Mouse (Mus musculus): ENCODE measurements around the gene Glis3.

Glis3 gene

DNA sequence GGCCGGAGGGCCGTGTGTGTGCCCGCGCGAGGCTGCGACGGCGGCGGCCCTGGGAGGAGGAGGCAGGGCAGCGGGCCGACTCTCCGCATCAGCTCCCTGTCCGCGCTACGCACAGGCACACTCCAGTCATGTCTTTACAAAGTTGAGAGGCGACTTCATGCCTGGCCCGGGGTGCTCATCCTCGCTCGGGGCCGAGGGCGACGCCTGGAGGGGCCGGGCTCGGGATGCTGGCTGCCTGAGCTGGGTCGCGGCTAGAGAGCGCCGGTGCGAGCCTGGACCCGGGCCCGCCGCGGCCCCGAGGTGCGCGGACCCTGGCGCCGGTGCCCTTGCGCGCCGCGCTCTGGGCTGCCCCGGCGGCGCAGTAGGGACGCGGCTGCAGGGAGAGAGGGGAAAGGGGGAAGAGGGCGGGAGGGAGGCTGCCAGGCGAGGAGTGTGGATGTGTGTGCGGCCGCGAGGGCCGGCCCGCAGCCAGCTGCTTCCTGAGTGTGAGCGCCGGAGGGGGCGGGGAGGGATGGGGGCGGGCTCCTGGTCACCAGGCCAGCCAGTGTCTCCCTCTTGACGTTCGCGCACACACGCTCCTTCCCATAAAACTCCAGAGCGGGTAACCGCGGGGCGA, at the start of gene Glis3:
Glis3 (minus strand) TSS at position 302 of the 616 bp plus-strand sequence.
- peak; percentile 39 to 65 for DNase-seq (ENCODE audit: low spot score in 2 of 2)

GRCm38 (mm10) chr19:28726161-28726880, 46.4 kb upstream of the Glis3 start:
- peak; percentile 11 to 31 for DNase-seq (ENCODE audit: low spot score in 2 of 2)

GRCm38 (mm10) chr19:28724641-28725040, 44.8 kb upstream of the Glis3 start:
- DNase-seq (ENCODE audit: low spot score in 2 of 2) = no peak

- no peak for DNase-seq (ENCODE audit: low spot score in 2 of 2)
These were observed 42.7 kb upstream of the Glis3 start for GRCm38 (mm10) chr19:28722626-28723025.

DNA sequence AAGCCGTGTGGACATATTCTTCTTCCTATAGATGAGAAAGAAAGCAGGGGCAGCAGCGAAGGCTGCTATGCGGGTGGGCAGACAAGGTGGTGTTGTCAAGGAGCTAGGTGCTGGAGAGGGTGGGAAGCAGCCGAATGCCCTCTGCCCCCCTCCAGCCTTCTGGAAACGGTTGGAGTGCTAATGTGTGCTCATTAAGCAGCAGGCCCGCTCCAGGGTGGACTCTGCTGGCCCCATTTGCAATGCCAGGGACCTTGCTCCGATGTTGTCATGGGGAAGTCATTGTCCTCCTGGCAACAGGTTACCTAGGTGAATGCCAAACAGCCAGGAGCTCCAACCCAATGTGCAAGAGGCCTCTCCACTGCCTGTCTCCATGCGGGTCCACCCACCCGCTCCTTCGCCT, 42.0 kb upstream of the Glis3 start:
- no peak for DNase-seq (ENCODE audit: low spot score in 2 of 2)

GRCm38 (mm10) chr19:28720016-28720415, 40.1 kb upstream of the Glis3 start:
- DNase-seq (ENCODE audit: low spot score in 2 of 2) = no peak

DNA sequence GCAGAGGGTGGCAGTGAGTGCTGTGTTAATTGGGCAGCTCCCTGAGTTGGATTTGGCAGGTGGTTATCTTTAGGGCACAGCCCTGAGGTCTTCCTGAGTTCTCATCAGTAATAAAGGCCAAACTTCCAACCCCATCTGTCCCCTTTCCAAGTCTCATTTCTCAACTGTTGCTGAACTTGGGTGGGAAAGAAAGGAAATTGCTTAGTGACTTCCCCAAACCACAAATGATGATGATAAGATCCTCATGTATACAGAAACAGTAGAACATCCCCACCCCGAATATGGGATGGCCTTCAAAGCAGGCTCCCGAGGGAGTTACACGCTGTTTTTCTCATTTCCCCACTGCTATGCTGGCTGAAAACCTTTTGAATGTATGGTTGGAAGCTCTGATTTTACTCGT, 34.8 kb upstream of the Glis3 start:
- DNase-seq (ENCODE audit: low spot score in 2 of 2) = no peak

- no peak for DNase-seq (ENCODE audit: low spot score in 2 of 2)
These were observed 17.8 kb upstream of the Glis3 start for GRCm38 (mm10) chr19:28697718-28698117.

GRCm38 (mm10) chr19:28686398-28686797, 6.5 kb upstream of the Glis3 start:
- DNase-seq (ENCODE audit: low spot score in 2 of 2) = no peak

DNA sequence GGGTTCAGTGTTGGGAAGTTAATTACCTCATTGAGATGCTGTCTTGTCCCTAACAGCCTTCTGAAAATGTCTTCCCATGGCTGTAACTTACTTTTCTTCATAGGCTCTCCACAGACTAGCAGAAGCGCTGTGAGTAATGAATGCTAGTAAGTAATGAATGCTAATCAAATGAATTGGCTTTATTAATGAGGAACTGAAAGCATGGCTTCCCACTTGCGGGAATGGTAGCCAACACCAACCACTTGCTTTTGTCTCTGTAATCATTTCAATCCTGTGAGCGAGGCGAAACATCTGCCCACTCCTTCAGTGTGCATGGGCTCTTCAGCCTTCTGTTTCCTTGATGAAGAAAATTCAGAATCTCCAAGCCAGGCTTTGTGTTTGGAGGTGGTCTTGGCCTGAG, 5.6 kb upstream of the Glis3 start:
- DNase-seq (ENCODE audit: low spot score in 2 of 2) = no peak

GRCm38 (mm10) chr19:28684347-28684746, 4.5 kb upstream of the Glis3 start:
- no peak for DNase-seq (ENCODE audit: low spot score in 2 of 2)

- no peak for DNase-seq (ENCODE audit: low spot score in 2 of 2)
These were observed 3.5 kb upstream of the Glis3 start for GRCm38 (mm10) chr19:28683346-28683745.

- no peak for DNase-seq (ENCODE audit: low spot score in 2 of 2)
These were observed 544 bp downstream of the Glis3 start for GRCm38 (mm10) chr19:28679291-28679775.

GRCm38 (mm10) chr19:28678646-28679270, 1.1 kb downstream of the Glis3 start:
- peak in 1 of 2 experiments; percentile 19 for DNase-seq (ENCODE audit: low spot score in 2 of 2)

GRCm38 (mm10) chr19:28677728-28678438, 2.0 kb downstream of the Glis3 start:
- peak; percentile 52 to 56 for DNase-seq (ENCODE audit: low spot score in 2 of 2)

DNA sequence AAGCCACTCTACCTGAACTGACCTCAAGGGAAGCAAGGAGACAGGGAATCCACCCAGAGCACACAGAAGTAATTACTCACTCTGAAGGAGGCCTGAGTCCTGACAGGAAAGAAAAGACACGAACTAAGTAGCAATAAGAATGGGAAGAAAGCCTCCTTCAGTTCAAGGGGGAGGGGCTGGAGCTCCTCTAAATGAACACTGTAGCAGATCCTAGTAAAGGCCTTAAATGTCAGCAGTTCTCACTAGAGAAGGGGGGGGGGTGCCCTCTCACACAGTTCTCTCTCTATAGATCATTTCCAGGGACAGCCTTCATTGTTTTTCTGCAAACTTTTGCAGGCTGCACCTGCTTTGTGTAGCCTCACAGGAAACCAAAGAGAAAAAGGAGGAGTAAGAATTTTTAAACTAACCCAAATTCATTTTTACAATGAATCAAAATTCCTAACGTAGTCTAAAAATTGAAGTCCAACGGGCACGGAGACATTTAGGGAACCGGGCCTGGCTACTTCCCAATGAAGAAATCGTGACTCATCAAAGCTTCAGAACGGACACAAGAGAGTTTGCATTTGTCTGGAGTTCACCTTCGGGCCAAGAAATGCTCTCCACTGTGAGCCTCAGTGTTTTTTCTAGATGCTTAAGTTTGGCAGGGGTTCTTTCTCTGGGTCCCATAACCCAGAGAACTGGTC, 2.7 kb downstream of the Glis3 start:
- peak in 1 of 2 experiments; percentile 43 for DNase-seq (ENCODE audit: low spot score in 2 of 2)

GRCm38 (mm10) chr19:28663781-28664180, 16.1 kb downstream of the Glis3 start:
- peak in 1 of 2 experiments; percentile 53 for DNase-seq (ENCODE audit: low spot score in 2 of 2)

DNA sequence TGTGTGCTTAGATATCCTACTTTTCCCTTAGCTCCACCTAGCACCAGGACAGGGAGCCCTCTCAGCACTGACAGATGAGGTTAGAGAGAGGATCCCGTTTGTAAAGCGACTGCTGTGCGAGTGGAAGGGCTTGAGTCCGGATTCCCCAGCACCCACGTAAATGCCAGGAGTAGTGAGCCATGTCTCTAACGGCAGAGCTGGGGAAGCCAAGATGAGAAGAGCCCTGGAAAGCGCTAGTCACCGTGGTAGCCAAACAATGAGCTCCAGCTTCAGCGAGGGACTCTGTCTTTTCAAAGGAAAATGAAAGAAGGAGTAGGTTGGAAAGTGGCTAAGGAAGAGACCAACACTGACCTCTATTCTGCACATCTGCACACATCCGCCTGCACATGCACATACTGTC, 16.7 kb downstream of the Glis3 start:
- no peak for DNase-seq (ENCODE audit: low spot score in 2 of 2)

GRCm38 (mm10) chr19:28662474-28662873, 17.4 kb downstream of the Glis3 start:
- no peak for DNase-seq (ENCODE audit: low spot score in 2 of 2)

DNA sequence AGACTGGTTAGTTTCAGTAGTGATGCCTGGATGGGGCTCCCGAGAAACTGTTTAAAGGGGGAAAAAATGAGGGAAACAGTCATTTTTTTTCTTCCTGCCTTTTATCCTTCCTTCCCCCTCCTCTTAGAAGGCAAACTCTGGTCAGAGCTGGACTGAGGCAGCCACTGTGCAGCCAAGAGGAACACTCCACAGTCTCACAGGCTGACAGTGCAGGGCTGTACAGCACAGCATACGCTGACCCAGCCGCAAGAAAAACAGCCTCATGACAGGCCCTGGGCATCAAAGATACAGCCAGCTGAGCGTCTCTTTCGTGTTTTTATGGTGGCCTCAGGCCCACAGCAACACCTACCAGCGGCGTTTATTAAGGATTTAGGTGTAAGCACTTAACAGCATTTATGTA, 19.0 kb downstream of the Glis3 start:
- no peak for DNase-seq (ENCODE audit: low spot score in 2 of 2)

GRCm38 (mm10) chr19:28657686-28658195, 22.1 kb downstream of the Glis3 start:
- DNase-seq (ENCODE audit: low spot score in 2 of 2) = no peak

Measured in urinary bladder, adult 18-20 months (tissue).